Mouse (Mus musculus) spleen, adult 2 months (tissue): ENCODE measurements around the gene Eif4g1.

Experiments
- CTCF ChIP-seq: fragments of 200-500 bp; IDR thresholded peaks from 2 replicates; pipeline ENCODE4 v1.5.1; 2011; ENCODE audit warnings: mild to moderate bottlenecking, inconsistent platforms; ENCODE audit not compliant: insufficient read depth, insufficient read length, insufficient replicate concordance; ENCODE audit errors: extremely low read depth
- POLR2A ChIP-seq: fragments of 200-500 bp; IDR thresholded peaks from 2 replicates; pipeline ENCODE4 v1.6.1; 2011; ENCODE audit warnings: low read depth, low read length, inconsistent platforms

- no peak for TF ChIP-seq POLR2A
- no peak for TF ChIP-seq CTCF
Observed at GRCm38 (mm10) chr16:20715976-20716840, 48.1 kb downstream of the Eif4g1 start.
